Mouse (Mus musculus): ENCODE data around the gene Arl14ep.
A peak's percentile ranks its signal among the peaks of the same experiment; 100 is the strongest.

DNA sequence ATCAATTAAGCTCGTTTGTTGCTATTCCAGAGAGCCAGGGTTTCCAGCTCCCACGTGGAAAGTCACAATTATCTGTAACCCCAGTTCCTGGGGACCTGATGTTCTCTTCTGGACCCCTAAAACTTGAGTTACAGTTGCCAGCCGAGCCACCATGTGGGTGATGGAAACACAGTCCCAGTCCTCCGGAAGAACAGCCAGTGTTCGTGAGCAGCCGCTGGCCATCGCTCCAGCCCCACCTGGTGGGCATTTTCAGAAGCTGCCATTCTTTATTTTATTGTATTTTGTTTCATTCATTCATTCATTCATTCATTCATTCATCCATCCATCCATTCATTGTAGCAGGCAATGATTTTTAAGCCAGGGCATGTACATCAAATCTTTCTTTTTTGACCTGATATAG, 14.0 kb downstream of the Arl14ep start:
- no peak for TF ChIP-seq TAL1 (conservative IDR thresholded peaks at IDR 0.05; ENCODE audit: low read depth, low read length)
- TF ChIP-seq CTCF (IDR thresholded peaks at IDR 0.05; ENCODE audit: low read depth, low read length), result no peak
- TF ChIP-seq POLR2AphosphoS5 (IDR thresholded peaks at IDR 0.05; ENCODE audit: insufficient replicate concordance, low read depth, low read length), result 0 out of 2 replicates have a peak, but pooled peaks have one; percentile 35
- no peak for TF ChIP-seq GATA1 (IDR thresholded peaks at IDR 0.05; ENCODE audit: borderline replicate concordance, low read length)
